Mouse (Mus musculus) forebrain, embryonic 10.5 days (tissue): ENCODE measurements around the gene Tcap. TPM values are rescaled to one million over a fixed set of nuclear protein-coding genes. Genes with fewer than 3 reads are reported as not detected.

ENCODE experiments used
- polyA plus RNA-seq: library from polyadenylated mRNA; unstranded; fragments of >200 nt; fragmentation: Nextera tagmentation; extraction: Ambion mirVana; gene quantifications from 2 replicates; pipeline ENCODE4 v1.2.1, GENCODE M21; 2016

The Tcap gene
- polyA plus RNA-seq, 1 experiment from 2014 or later = 0.15 TPM

Other genes with a start within 250 kb of the Tcap start
- 16.9 and 18.3 TPM in 2 replicates for gene Fbxl20, start 233.4 kb upstream of the Tcap start, polyA plus RNA-seq
- gene Med1, start 190.5 kb upstream of the Tcap start, polyA plus RNA-seq = 77.9 and 78.5 TPM in 2 replicates
- gene Cdk12, start 180.8 kb upstream of the Tcap start, polyA plus RNA-seq = 12.7 and 13.0 TPM in 2 replicates
- gene Neurod2, start 54.2 kb upstream of the Tcap start, polyA plus RNA-seq = 0.14 TPM in 1 of 2 replicates, not detected in the other
- 0.23 and 0.41 TPM in 2 replicates for gene Ppp1r1b, start 35.4 kb upstream of the Tcap start, polyA plus RNA-seq
- 39.8 and 41.0 TPM in 2 replicates for gene Stard3, start 25.4 kb upstream of the Tcap start, polyA plus RNA-seq
- not detected in 2 replicates for gene Pnmt, start 2.6 kb downstream of the Tcap start, polyA plus RNA-seq
- 10.0 and 10.1 TPM in 2 replicates for gene Pgap3, start 16.7 kb downstream of the Tcap start, polyA plus RNA-seq
- gene Erbb2, start 28.7 kb downstream of the Tcap start, polyA plus RNA-seq = 18.9 and 21.9 TPM in 2 replicates
- 91.2 and 94.3 TPM in 2 replicates for gene Mien1, start 55.2 kb downstream of the Tcap start, polyA plus RNA-seq
- gene Grb7, start 62.6 kb downstream of the Tcap start, polyA plus RNA-seq = 4.1 and 5.6 TPM in 2 replicates
- gene Ikzf3, start 162.2 kb downstream of the Tcap start, polyA plus RNA-seq = 0.07 TPM in 1 of 2 replicates, not detected in the other
- 0.26 and 0.66 TPM in 2 replicates for gene Zpbp2, start 167.3 kb downstream of the Tcap start, polyA plus RNA-seq
- gene Ormdl3, start 203.6 kb downstream of the Tcap start, polyA plus RNA-seq = 62.8 and 65.6 TPM in 2 replicates
- gene Lrrc3c, start 214.5 kb downstream of the Tcap start, polyA plus RNA-seq = not detected in 2 replicates
- 1.4 and 1.5 TPM in 2 replicates for gene Gm12355, start 241.8 kb downstream of the Tcap start, polyA plus RNA-seq
- not detected in 2 replicates for gene Gsdma3, start 242.5 kb downstream of the Tcap start, polyA plus RNA-seq